Mouse (Mus musculus): Measurements from ENCODE around the gene Phykpl. TPM values are rescaled to one million over a fixed set of nuclear protein-coding genes. Genes with fewer than 3 reads are reported as not detected.

Phykpl gene
- polyA plus RNA-seq, 1 experiment from 2014 or later = 14.5 TPM

- no peak for TF ChIP-seq CTCF (IDR thresholded peaks at IDR 0.05; ENCODE audit: low read depth)
- TF ChIP-seq EP300 (IDR thresholded peaks at IDR 0.05; ENCODE audit: low read depth) = no peak
- H3K36me3 ChIP-seq (replicated peaks; ENCODE audit: insufficient read depth, low read length) = no peaks in the 10 kb centered on the region
- ATAC-seq (peak; percentile 72), DNase-seq (peak; percentile 79)
- H3K4me2 ChIP-seq (ENCODE audit: low read depth, low read length) = peak within 1 kb of the TSS; percentile 80
- H3K27ac ChIP-seq (ENCODE audit: low read depth) = no peak within 1 kb of the TSS; the same call in 1 of the 2 replicates
- peak within 1 kb of the TSS; percentile 59 for H3K4me3 ChIP-seq (ENCODE audit: low read depth, low read length)
- no peaks in the 10 kb centered on the region for H3K9me3 ChIP-seq (ENCODE audit: low read length)
- H3K27me3 ChIP-seq (ENCODE audit: insufficient read depth, low read length) = peaks cover 11% of the 10 kb centered on the region
- under 1% methylated on average over 67 of the region's 70 CpGs for WGBS (ENCODE audit: insufficient replicate concordance)
- peak within 1 kb of the TSS; percentile 67 for H3K9ac ChIP-seq (replicated peaks)
- H3K4me1 ChIP-seq (ENCODE audit: insufficient read depth) = peaks cover 17% of the 10 kb centered on the region
These were observed 66.3 kb downstream of the Phykpl start, which contains the start of the genes N4bp3 and D930048N14Rik for GRCm38 (mm10) chr11:51650691-51651515. Gene N4bp3 (minus strand): TSS chr11:51650842. Gene D930048N14Rik (plus strand): TSS chr11:51650954.

DNA sequence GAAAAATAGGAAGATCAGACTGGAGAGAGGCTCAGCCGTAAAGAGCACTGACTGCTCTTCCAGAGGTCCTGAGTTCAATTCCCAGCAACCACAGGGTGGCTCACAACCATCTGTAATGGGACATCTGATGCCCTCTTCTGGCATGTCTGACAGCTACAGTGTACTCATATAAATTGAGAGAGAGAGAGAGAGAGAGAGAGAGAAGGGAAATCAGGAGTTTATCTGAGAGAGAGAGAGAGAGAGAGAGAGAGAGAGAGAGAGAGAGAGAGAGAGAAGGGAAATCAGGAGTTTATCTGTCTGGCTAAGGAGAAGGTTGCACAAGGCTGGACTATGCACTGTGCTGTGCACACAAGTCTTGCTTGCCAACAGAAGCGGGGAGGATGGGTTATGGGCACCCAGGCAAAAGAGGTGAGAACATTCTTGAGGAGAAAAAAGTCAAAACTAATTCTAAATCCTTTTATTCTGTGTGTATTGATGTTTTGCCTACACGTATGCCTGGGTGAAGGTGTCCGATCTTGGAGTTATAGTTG lies 68.4 kb downstream of the Phykpl start:
- H3K36me3 ChIP-seq (replicated peaks; ENCODE audit: insufficient read depth, low read length) = no peaks in the 10 kb centered on the region
- ATAC-seq = peak; percentile 65
- peaks cover 11% of the 10 kb centered on the region for H3K27me3 ChIP-seq (ENCODE audit: insufficient read depth, low read length)
- 72% methylated on average over 4 of the region's 4 CpGs for WGBS (ENCODE audit: insufficient replicate concordance)
- H3K4me3 ChIP-seq (ENCODE audit: low read depth, low read length) = no peak overlapping the region
- 0 out of 2 replicates have a peak, but pooled peaks have one; percentile 11 for TF ChIP-seq CTCF (IDR thresholded peaks at IDR 0.05; ENCODE audit: low read depth)
- no peak for TF ChIP-seq EP300 (IDR thresholded peaks at IDR 0.05; ENCODE audit: low read depth)
- DNase-seq = peak; percentile 53
- peaks cover 23% of the 10 kb centered on the region for H3K4me1 ChIP-seq (ENCODE audit: insufficient read depth)
- no peak overlapping the region for H3K9ac ChIP-seq (replicated peaks)
- no peak overlapping the region for H3K4me2 ChIP-seq (ENCODE audit: low read depth, low read length)
- H3K27ac ChIP-seq (ENCODE audit: low read depth) = no peak overlapping the region
- no peaks in the 10 kb centered on the region for H3K9me3 ChIP-seq (ENCODE audit: low read length)

DNA sequence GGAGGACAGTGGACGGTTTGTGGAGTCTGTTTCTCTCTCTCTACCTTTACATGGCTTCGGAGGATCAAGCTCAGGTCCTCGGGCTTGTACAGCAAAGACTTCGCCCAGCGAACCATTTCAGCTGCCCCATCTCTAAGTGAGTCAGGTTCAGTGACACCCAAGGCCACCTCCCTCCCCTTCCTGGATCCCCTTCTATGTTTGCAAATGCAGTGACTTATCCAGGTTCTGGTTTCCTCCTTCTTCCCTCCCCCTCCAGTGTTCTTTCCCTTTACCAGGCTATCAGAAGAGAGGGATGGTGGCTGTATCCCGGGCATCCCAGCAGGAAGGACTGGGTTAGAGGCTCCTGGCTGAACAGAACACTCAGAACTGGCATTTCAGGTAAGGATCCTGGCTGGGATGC lies 69.2 kb downstream of the Phykpl start:
- H3K27ac ChIP-seq (ENCODE audit: low read depth) = no peak overlapping the region
- H3K36me3 ChIP-seq (replicated peaks; ENCODE audit: insufficient read depth, low read length) = no peaks in the 10 kb centered on the region
- H3K4me2 ChIP-seq (ENCODE audit: low read depth, low read length) = no peak overlapping the region
- no peak overlapping the region for H3K9ac ChIP-seq (replicated peaks)
- ATAC-seq (no peak), DNase-seq (no peak)
- no peaks in the 10 kb centered on the region for H3K9me3 ChIP-seq (ENCODE audit: low read length)
- WGBS (ENCODE audit: insufficient replicate concordance) = 81% methylated on average over 6 of the region's 6 CpGs
- H3K27me3 ChIP-seq (ENCODE audit: insufficient read depth, low read length) = peaks cover 11% of the 10 kb centered on the region
- TF ChIP-seq EP300 (IDR thresholded peaks at IDR 0.05; ENCODE audit: low read depth) (no peak), CTCF (IDR thresholded peaks at IDR 0.05; ENCODE audit: low read depth) (no peak)
- peaks cover 30% of the 10 kb centered on the region for H3K4me1 ChIP-seq (ENCODE audit: insufficient read depth)
- no peak overlapping the region for H3K4me3 ChIP-seq (ENCODE audit: low read depth, low read length)

Other genes starting within 250 kb of the Phykpl start
- gene Hnrnpab, start 22.1 kb downstream of the Phykpl start, polyA plus RNA-seq (2015; fragmentation: Nextera tagmentation; extraction: Ambion mirVana) = 114 and 130 TPM in 2 replicates
- 70.1 and 76.2 TPM in 2 replicates for gene Nhp2, start 35.0 kb downstream of the Phykpl start, polyA plus RNA-seq (2015; fragmentation: Nextera tagmentation; extraction: Ambion mirVana)
- 13.0 and 16.0 TPM in 2 replicates for gene Rmnd5b, start 51.1 kb downstream of the Phykpl start, polyA plus RNA-seq (2015; fragmentation: Nextera tagmentation; extraction: Ambion mirVana)
- gene N4bp3, start 66.1 kb downstream of the Phykpl start, polyA plus RNA-seq (2015; fragmentation: Nextera tagmentation; extraction: Ambion mirVana) = 2.4 and 2.8 TPM in 2 replicates
- gene D930048N14Rik, start 66.2 kb downstream of the Phykpl start, polyA plus RNA-seq (2015; fragmentation: Nextera tagmentation; extraction: Ambion mirVana) = 0.15 and 0.34 TPM in 2 replicates
- 61.9 and 66.5 TPM in 2 replicates for gene 0610009B22Rik, start 104.1 kb downstream of the Phykpl start, polyA plus RNA-seq (2015; fragmentation: Nextera tagmentation; extraction: Ambion mirVana)
- gene Sec24a, start 178.9 kb downstream of the Phykpl start, polyA plus RNA-seq (2015; fragmentation: Nextera tagmentation; extraction: Ambion mirVana) = 14.1 and 15.0 TPM in 2 replicates
- 204 TPM in 2 replicates for gene Sar1b, start 178.9 kb downstream of the Phykpl start, polyA plus RNA-seq (2015; fragmentation: Nextera tagmentation; extraction: Ambion mirVana)